Mouse (Mus musculus) heart, postnatal 36 days (tissue): ENCODE data around the gene Atp2b1. TPM values are rescaled to one million over a fixed set of nuclear protein-coding genes. Genes with fewer than 3 reads are reported as not detected.

Experiments
- DNase-seq, 2 experiments: peaks; one replicate each; pipeline ENCODE4 v3.0.0; 2021 to 2022
- intact Hi-C: fragments of 180-260 bp; cut with DNase I; formaldehyde crosslinking; loops from one replicate; pipeline ENCODE4 v1.15.1; 2025
- total RNA-seq, 2 experiments: library from RNA; stranded (reverse); gene quantifications; 2 replicates each; pipeline ENCODE4 v1.2.3; 2021

The Atp2b1 gene
- total RNA-seq, 2 experiments from 2014 or later, result 69.0 to 69.9 TPM

- no peak for DNase-seq
- intact Hi-C loops, result no loop called here
Observed at GRCm38 (mm10) chr10:99012086-99012485, 97.9 kb downstream of the Atp2b1 start.

DNA sequence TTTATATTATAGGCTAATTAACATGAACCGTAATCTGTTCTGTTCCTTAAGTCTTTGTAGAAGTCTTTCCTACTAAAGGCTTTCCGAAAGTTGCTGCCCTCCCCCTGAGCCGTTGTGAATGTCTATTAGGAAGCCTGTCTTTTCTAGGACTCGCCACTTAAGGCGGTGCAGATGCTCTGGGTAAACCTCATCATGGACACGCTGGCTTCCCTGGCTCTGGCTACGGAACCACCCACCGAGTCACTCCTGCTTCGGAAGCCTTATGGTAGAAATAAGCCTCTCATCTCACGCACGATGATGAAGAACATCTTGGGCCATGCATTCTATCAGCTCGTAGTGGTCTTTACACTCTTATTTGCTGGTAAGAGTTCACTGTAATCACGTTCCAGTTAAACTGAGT lies 100.5 kb downstream of the Atp2b1 start:
- DNase-seq, result no peak
- intact Hi-C loops, result no loop called here

GRCm38 (mm10) chr10:99016996-99017395 lies 102.8 kb downstream of the Atp2b1 start:
- DNase-seq, result no peak
- intact Hi-C loops, result no loop called here

- intact Hi-C loops, result no loop called here
- no peak for DNase-seq
Observed at GRCm38 (mm10) chr10:99027462-99027861, 113.3 kb downstream of the Atp2b1 start.

DNA sequence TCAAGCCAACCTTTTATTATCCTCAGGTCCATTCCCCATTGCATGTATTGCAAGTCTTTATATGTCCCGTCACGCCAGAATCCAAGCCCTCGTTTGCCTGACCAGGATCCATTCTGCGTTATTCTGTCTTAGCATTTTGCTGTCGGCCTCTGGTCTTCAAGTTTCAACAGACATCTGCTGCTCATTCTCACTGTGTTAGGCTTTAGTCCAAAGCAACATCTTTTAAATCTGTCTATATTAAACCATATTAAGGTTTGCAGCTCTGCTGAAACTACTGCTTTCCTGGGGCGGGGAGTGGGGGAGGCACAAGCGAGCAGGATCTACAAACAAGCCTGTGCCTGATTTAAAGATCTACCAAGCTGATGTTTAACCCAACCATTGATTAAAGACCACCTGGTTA lies 115.6 kb downstream of the Atp2b1 start:
- no peak for DNase-seq
- intact Hi-C loops, result no loop called here

GRCm38 (mm10) chr10:99033830-99034828 lies 119.9 kb downstream of the Atp2b1 start:
- intact Hi-C loops, result no loop called here

DNA sequence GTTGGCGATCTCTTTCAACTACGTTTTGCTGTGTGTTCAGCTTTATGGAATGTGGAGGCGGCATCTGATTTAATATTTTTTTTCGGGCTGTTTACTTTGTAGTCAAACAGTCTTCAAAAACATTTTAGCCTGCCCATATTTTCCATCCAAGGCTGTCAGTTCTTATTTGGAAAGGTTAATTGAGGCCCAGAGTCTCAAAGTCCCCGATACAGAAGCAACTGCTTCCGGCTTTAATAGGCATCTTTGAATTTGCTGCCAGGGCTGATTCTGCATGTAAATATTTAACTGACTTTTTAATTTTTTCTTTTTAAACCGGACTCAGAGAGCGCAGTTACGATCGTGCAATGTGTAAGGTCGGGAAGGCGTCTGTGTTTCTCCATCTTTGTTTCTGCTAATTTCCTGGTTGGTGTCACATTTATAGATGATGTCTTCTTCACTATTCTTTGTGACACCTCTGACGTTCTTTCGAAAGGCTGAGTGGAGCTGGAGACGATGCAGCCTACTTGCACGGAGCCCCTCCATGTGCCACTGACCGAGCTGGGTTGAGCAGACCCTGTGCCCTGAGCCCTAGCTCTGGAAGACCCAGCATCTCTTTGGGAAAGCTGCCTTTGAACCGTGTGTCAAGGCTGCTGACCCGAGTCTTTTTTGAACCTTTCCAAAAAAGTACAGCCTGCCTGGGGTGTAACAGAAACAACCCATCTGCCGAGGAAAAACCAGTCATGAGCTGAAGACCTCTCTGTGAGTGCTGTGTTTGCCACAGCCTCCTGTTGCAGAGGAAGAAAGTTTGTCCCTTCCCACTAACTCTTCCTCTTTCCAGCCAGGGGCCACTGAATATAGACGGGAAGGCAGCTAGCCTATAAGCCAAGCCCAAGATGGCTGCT lies 123.2 kb downstream of the Atp2b1 start:
- no peak for DNase-seq
- intact Hi-C loops, result no loop called here

More at GRCm38 (mm10) chr10:99033830-99034828, 119.9 kb downstream of the Atp2b1 start:
- DNase-seq, result no peak

DNA sequence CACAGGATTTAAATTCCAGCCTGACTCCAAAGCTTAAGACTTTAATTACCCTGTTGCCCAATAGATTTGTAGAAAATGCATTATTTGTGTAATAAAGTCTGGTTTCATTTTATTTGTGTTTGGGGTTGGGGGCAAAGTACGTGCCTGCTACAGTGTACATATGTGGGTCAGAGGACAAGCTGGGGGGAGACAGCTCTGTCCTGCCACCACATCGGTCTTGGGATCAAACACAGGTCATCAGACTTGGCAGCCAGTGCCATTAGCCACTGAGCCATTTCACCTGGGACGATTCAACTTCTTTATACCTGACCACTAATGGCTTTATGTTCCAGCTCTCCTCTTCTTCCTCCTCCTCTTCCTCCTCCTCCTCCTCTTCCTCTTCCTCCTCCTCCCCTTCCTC lies 124.7 kb downstream of the Atp2b1 start:
- no peak for DNase-seq
- intact Hi-C loops, result no loop called here

GRCm38 (mm10) chr10:99040171-99040570 lies 126.0 kb downstream of the Atp2b1 start:
- no peak for DNase-seq
- intact Hi-C loops, result no loop called here

- intact Hi-C loops, result no loop called here
- no peak for DNase-seq
Observed at GRCm38 (mm10) chr10:99046756-99047550, 132.7 kb downstream of the Atp2b1 start.

DNA sequence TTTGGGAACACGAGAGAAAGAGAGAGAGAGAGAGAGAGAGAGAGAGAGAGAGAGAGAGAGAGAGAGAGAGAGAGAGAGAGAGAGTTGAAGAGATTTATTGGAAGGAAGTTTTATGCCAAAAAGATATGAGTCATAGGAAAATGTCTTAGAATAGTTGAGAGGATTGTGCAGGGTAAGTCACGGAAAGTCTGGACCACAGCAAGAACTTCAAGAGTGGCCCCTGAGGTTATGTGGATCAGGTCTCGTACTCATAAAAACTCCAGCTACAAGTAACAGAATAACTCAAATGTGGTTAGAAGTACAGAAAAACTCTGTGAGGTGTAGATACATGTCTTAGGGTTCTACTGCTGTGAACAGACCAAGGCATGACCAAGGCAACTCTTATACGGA lies 133.3 kb downstream of the Atp2b1 start:
- intact Hi-C loops, result no loop called here
- DNase-seq, result no peak

DNA sequence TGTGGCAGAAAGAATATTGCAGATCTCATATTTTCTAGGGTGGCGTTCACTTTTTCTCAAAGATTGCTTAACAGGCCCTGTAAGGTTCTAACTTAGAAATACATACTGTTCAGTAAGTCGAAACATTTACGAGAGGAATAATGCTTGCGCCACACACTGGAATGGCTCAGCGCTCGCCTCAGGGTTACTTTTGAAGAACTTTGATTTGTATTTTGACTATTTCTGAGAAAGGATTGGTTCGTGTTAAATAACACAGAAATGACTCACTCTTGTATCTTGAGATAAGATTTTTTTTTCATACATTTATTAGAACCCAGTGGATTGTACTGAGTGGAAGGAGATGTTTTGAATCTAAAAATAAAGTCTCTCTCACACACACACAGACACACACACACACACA lies 135.9 kb downstream of the Atp2b1 start:
- intact Hi-C loops, result no loop called here

GRCm38 (mm10) chr10:99053111-99053510 lies 138.9 kb downstream of the Atp2b1 start:
- DNase-seq, result no peak
- intact Hi-C loops, result no loop called here

More for the DNA sequence above, 135.9 kb downstream of the Atp2b1 start:
- no peak for DNase-seq

- DNase-seq, result no peak
- intact Hi-C loops, result no loop called here
Observed at GRCm38 (mm10) chr10:99060588-99060987, 146.4 kb downstream of the Atp2b1 start.

DNA sequence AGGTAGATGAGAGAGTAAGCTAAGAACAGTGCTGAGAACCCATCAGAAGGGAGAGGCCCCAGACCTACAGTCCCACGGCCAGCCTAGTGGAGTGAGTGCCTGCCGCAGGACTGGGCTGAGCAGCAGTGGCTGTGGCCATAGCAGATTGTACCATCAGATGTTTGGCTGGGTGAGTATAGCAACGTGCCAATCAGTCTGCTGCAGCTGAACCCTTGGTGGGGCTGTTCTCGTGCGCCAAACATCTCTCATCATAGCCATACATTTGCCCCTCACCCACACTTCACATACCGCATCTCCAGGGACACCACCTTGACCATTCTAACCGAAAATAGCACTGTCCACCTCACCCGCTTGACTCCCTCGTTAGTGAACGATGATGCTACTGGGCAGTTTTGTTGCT lies 147.2 kb downstream of the Atp2b1 start:
- no peak for DNase-seq
- intact Hi-C loops, result no loop called here

DNA sequence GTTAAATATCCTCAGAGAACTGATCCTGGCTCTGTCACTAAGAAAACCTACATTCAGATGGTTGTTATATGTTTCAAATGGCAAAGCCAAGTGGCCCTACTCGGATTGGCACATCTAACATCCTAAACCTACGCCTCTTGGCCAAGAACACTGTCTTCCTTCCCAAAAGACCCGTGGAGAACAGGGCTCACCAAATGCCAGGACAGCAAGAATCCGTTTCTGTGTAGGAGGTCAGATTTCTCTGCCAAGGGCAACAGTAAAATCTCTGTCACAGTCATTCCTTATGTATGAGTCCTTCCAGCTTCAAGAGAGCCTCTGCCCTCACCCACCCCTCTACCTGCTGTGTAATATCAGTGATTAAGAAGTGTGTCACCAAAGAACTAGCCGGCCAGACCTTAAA lies 148.3 kb downstream of the Atp2b1 start:
- no peak for DNase-seq
- intact Hi-C loops, result no loop called here
